Mouse (Mus musculus) heart, embryonic 14.5 days (tissue): ENCODE data around the gene Ybx2. TPM values are rescaled to one million over a fixed set of nuclear protein-coding genes. Genes with fewer than 3 reads are reported as not detected.
"Not testable (repeated sequence)": the region's sequence is repeated elsewhere in the genome, so short reads cannot be mapped to it uniquely, and the experiment has no call there.

Source experiments
- ATAC-seq: fragments of 200-750 bp; cut with Nextera tagmentation; 2 replicates; pipeline ENCODE4 v1.8.0; 2017; ENCODE audit warnings: low read depth, moderate TSS enrichment; ENCODE audit not compliant: insufficient number of reproducible peaks, insufficient read depth, low FRiP score
- H3K27ac ChIP-seq, 2 experiments: fragments of 200-500 bp in 1 of 2; fragments of 300-500 bp in 1 of 2; sonication (generic) in 1 of 2; replicated peaks in 1 of 2; 2 replicates each; pipeline ENCODE4 v1.5.1; 2012 to 2014; ENCODE audit warnings: low read depth in 2 of 2, low read length in 2 of 2, control low read depth in 1 of 2, mild to moderate bottlenecking in 1 of 2, mixed read lengths in 1 of 2; ENCODE audit not compliant: control insufficient read depth in 1 of 2, insufficient read depth in 1 of 2
- H3K27me3 ChIP-seq: fragments of 300-500 bp; sonication (generic); 2 replicates; pipeline ENCODE4 v1.6.1; 2014; ENCODE audit warnings: mild to moderate bottlenecking, low read length, control low read depth; ENCODE audit not compliant: control insufficient read depth, insufficient read depth
- H3K36me3 ChIP-seq: fragments of 300-500 bp; sonication (generic); 2 replicates; pipeline ENCODE4 v1.6.1; 2014; ENCODE audit warnings: mild to moderate bottlenecking, control low read depth, low read length, mixed read lengths; ENCODE audit not compliant: control insufficient read depth, insufficient read depth
- H3K4me1 ChIP-seq, 2 experiments: fragments of 200-500 bp in 1 of 2; fragments of 300-500 bp in 1 of 2; sonication (generic) in 1 of 2; 2 replicates each; pipeline ENCODE4 v1.6.1; 2012 to 2014; ENCODE audit warnings: low read length in 2 of 2, control low read depth in 1 of 2, mixed read lengths in 1 of 2; ENCODE audit not compliant: control insufficient read depth in 2 of 2, insufficient read depth in 2 of 2
- H3K4me2 ChIP-seq: fragments of 300-500 bp; sonication (generic); 2 replicates; pipeline ENCODE4 v1.6.1; 2014; ENCODE audit warnings: mild to moderate bottlenecking, low read length
- H3K4me3 ChIP-seq, 2 experiments: fragments of 200-500 bp in 1 of 2; fragments of 300-500 bp in 1 of 2; sonication (generic) in 1 of 2; 2 replicates each; pipeline ENCODE4 v1.5.1; 2012 to 2014; ENCODE audit warnings: low read length in 2 of 2, mild to moderate bottlenecking in 2 of 2, control low read depth in 1 of 2, low read depth in 1 of 2, moderate library complexity in 1 of 2; ENCODE audit not compliant: control insufficient read depth in 1 of 2, insufficient read depth in 1 of 2
- H3K9ac ChIP-seq: fragments of 300-500 bp; sonication (generic); 2 replicates; pipeline ENCODE4 v1.6.1; 2014; ENCODE audit warnings: mild to moderate bottlenecking, low read length
- H3K9me3 ChIP-seq: fragments of 300-500 bp; sonication (generic); 2 replicates; pipeline ENCODE4 v1.6.1; 2016; ENCODE audit warnings: low read length, control low read depth; ENCODE audit not compliant: control insufficient read depth
- WGBS: fragments of 180-500 bp; shearing (Covaris S2); extraction: QIAGEN DNeasy Blood & Tissue Kit; methylation state at CpG from one replicate; pipeline ENCODE4 v1.1.7; 2014; 5-methylcytosine and 5-hydroxymethylcytosine counted together
- polyA plus RNA-seq: library from polyadenylated mRNA; unstranded; fragments of >200 nt; fragmentation: Nextera tagmentation; extraction: Ambion mirVana; gene quantifications from 2 replicates; pipeline ENCODE4 v1.2.1, GENCODE M21; 2014

Ybx2 gene
- polyA plus RNA-seq, 1 experiment from 2014 or later, result 7.3 TPM

DNA sequence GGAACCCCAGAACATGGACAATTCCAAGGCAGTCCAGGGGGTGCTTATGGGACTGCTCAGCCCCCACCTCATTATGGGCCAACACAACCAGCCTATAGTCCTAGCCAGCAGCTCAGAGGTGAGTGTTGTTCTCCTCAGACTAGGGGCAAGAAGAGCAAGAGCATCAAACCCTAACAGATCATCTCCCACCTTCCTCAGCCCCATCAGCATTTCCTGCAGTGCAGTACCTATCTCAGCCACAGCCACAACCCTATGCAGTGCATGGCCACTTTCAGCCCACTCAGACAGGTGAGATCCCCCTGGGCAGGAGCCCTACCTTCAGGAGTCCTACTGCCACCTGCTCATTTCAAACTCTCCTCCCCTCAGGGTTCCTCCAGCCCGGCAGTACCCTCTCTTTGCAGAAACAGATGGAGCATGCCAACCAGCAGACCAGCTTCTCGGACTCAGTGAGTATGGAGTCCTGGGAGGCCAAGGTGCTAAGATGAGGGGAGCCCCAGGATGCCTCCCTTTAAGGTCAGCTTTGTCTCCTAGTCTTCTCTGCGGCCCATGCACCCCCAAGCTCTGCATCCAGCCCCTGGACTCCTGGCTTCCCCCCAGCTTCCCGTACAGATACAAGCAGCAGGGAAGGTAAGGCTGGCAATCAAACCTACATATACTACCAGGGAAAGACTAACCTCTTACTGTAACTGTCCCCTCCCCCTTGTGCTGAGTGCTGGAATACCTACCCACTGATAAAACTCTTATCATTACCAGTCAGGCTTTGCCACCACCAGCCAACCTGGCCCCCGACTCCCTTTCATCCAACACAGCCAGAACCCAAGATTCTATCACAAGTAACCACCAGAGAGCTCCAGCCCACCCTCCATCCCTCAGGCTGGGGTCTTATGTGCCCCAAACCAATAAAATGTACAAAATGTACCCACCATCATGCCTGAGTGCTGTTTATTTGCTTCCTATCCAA is 19.6 kb upstream of the Ybx2 start:
- H3K4me2 ChIP-seq, result peak overlapping the region; percentile 95; the same call in 1 of the 2 replicates
- H3K9me3 ChIP-seq, result no peaks in the 10 kb centered on the region
- no peak for ATAC-seq
- no peak overlapping the region for H3K27ac ChIP-seq
- no peak overlapping the region for H3K4me3 ChIP-seq
- no peaks in the 10 kb centered on the region for H3K27me3 ChIP-seq
- 48% methylated on average over 5 of the region's 5 CpGs for WGBS
- H3K9ac ChIP-seq, result 0 out of 2 replicates have a peak overlapping the region, but pooled peaks have one; percentile 38
- peaks cover 73% of the 10 kb centered on the region for H3K36me3 ChIP-seq
- H3K4me1 ChIP-seq, result peaks cover 18 to 30% of the 10 kb centered on the region in 2 experiments

DNA sequence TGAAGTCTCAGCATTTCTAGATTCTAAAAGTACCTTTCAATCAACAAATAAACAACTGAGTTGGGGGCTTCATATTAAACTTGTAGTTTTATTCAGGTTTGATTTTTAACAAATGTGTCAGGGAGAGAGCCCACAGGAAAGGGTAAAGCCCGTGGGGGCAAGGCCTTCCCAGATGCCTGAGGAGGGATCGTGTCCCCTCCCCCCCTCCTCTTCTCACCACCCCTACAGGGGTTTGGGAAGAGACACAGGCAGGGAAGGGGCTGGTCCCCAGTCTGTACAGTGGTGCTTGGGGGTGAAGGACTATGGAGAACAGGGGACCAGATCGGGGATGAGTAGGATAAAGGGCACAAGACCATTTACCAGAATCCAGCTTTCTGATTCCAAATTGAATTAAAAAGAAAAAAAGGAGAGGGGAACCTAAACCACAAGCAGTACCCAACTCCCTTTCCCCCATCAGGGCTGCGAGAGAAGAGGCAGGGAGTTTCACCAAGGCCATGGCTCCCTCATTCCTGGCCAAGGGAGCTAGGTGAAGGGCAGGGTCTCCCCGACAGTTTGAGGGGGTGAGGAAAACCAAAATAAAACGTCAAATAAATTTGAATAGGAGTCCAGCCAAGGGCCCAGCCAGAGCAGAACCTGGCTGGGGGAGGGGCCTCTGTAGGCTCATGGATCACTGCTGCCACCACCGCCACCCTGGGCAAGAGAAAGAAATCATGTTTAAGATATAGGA is 18.8 kb upstream of the Ybx2 start:
- H3K27ac ChIP-seq, H3K4me2 ChIP-seq, ATAC-seq, H3K9ac ChIP-seq, H3K9me3 ChIP-seq, H3K27me3 ChIP-seq, H3K4me3 ChIP-seq: not testable (repeated sequence)
- 64% methylated on average over 7 of the region's 7 CpGs for WGBS
- peaks cover 64% of the 10 kb centered on the region for H3K36me3 ChIP-seq
- H3K4me1 ChIP-seq, result peaks cover 18 to 30% of the 10 kb centered on the region in 2 experiments

DNA sequence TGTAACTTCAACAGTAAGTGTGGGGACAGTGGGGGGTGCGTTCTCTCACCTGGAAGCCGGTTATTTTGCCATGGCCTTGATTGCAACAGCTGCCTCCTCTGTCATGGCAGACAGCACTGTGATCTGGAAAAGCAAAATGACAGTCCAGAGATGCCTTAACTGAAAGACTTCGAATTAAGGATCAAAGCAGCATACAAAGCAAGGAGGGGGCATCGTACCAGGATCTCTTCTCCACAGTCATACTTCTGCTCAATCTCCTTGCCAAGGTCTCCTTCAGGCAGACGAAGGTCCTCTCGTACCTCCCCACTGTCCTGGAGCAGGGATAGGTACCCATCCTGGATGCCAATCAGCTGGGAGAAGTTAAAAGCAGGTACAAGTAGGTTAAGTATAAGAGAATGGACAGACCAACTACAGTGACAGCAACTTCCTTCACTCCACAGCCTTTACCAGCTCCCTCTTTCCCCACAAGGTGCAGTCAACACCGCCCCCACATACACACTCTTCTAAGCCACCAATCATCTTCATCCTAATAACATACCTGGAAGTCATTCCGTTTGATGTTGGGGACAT is 18.1 kb upstream of the Ybx2 start:
- no peaks in the 10 kb centered on the region for H3K27me3 ChIP-seq
- peaks cover 57% of the 10 kb centered on the region for H3K36me3 ChIP-seq
- no peak overlapping the region for H3K4me3 ChIP-seq
- ATAC-seq, result no peak
- peaks cover 18 to 33% of the 10 kb centered on the region in 2 experiments for H3K4me1 ChIP-seq
- H3K9me3 ChIP-seq, result no peaks in the 10 kb centered on the region
- H3K27ac ChIP-seq, result no peak overlapping the region
- H3K4me2 ChIP-seq, result no peak overlapping the region
- H3K9ac ChIP-seq, result no peak overlapping the region
- 80% methylated on average over 8 of the region's 8 CpGs for WGBS

DNA sequence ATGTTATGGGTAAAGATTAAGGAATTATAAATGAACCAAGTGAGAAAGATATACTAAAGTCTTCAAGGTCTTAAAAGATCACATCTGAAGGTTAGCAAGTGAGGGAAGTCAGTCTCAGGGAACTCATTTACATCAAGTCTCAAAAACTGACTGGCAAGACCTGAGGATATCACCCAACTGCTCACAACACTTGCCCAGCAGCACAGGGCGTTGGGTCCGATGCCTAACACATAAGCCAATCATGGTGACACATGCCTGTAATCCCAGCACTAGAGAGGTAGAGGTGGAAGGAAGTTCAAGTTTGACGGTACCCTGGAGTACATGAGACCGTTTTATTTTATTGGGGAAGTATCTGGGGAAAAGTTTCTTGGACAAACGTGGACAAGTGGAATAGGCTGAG is 17.5 kb upstream of the Ybx2 start:
- H3K4me1 ChIP-seq, result peaks cover 17 to 36% of the 10 kb centered on the region in 2 experiments
- 81% methylated on average over 5 of the region's 5 CpGs for WGBS
- ATAC-seq, result no peak

DNA sequence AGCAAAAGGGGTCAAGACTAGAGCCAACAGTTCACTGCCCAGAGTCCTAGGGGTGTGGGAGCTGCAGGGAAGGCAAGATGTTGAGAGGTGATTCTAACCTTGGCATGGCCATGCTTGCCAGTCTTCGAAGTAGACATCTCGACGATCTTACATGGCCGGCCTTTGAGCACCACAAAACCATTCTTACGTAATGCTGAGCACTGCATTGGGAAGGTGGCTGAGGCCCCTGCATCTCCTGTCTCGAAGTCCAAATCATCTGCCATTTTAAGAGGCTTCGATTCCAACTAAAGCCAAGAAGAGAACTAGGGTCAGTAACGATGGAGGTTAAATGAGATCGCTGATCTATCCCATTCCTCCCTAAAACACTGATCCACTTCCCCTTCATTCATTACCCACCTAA is 16.5 kb upstream of the Ybx2 start:
- 81% methylated on average over 9 of the region's 9 CpGs for WGBS
- peaks cover 13 to 33% of the 10 kb centered on the region in 2 experiments for H3K4me1 ChIP-seq
- H3K27me3 ChIP-seq, result no peaks in the 10 kb centered on the region
- H3K4me2 ChIP-seq, result peak overlapping the region; percentile 98
- no peaks in the 10 kb centered on the region for H3K9me3 ChIP-seq
- H3K36me3 ChIP-seq, result peaks cover 48% of the 10 kb centered on the region
- H3K9ac ChIP-seq, result peak overlapping the region; percentile 95
- peak overlapping the region; percentile 82 to 93; a peak in 3 of 4 replicates for H3K4me3 ChIP-seq
- no peak for ATAC-seq
- H3K27ac ChIP-seq, result peak overlapping the region in 1 of 2 experiments; percentile 94; a peak in 2 of 4 replicates

More for the DNA sequence above, 17.5 kb upstream of the Ybx2 start:
- Histone ChIP-seq H3K9ac (no peak overlapping the region), H3K27ac (no peak overlapping the region), H3K4me3 (no peak overlapping the region), H3K36me3 (peaks cover 51% of the 10 kb centered on the region), H3K27me3 (no peaks in the 10 kb centered on the region), H3K9me3 (no peaks in the 10 kb centered on the region), H3K4me2 (no peak overlapping the region)

DNA sequence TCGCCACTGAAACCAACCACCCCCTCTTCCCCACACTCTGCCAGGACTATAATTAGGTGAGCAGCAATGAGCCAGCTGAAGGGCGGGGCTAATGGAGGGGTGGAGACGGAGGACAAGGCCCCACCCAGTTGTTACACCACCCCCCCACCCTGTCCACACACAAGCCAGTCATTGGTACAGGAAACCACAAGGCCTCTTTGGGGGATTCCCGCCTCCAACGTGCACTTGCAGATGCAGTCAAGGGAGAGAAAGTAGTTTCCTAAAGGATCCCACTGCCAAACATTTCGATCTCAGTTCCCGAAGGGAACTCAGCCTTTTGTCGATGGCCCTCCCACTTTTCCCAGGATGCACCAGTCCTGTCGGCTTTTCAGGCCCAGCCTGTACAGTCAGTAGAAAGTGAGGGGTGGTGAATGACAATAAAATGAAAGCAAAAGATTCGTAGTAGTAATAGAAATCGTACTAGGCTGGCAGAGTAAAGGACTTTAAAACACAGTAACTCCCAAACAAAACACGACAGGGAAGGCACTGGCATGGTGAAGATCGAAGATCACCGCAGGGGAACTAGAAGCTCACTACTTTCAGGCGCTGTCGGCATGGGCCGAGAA is 15.8 kb upstream of the Ybx2 start:
- peaks cover 47% of the 10 kb centered on the region for H3K36me3 ChIP-seq
- peak overlapping the region; percentile 94 to 96 for H3K27ac ChIP-seq
- 0% methylated on average over 17 of the region's 17 CpGs for WGBS
- peak overlapping the region; percentile 98 for H3K4me2 ChIP-seq
- no peak for ATAC-seq
- H3K9me3 ChIP-seq, result no peaks in the 10 kb centered on the region
- H3K4me1 ChIP-seq, result peaks cover 11 to 28% of the 10 kb centered on the region in 2 experiments
- H3K9ac ChIP-seq, result peak overlapping the region; percentile 95
- no peaks in the 10 kb centered on the region for H3K27me3 ChIP-seq
- peak overlapping the region; percentile 82 to 93 for H3K4me3 ChIP-seq
